Mouse (Mus musculus) heart, postnatal 25 days (tissue): ENCODE measurements around the gene Rcsd1. TPM values are rescaled to one million over a fixed set of nuclear protein-coding genes. Genes with fewer than 3 reads are reported as not detected.

ENCODE experiments used
- DNase-seq: peaks from one replicate; pipeline ENCODE4 v3.0.0; 2022; ENCODE audit warnings: low spot score
- intact Hi-C: fragments of 180-260 bp; cut with DNase I; formaldehyde crosslinking; loops from one replicate; pipeline ENCODE4 v1.15.1; 2025
- total RNA-seq, 2 experiments: library from RNA; stranded (reverse); gene quantifications; 2 replicates each; pipeline ENCODE4 v1.2.3; 2021

Rcsd1 gene
- total RNA-seq, 2 experiments from 2014 or later = 79.6 to 81.5 TPM

DNA sequence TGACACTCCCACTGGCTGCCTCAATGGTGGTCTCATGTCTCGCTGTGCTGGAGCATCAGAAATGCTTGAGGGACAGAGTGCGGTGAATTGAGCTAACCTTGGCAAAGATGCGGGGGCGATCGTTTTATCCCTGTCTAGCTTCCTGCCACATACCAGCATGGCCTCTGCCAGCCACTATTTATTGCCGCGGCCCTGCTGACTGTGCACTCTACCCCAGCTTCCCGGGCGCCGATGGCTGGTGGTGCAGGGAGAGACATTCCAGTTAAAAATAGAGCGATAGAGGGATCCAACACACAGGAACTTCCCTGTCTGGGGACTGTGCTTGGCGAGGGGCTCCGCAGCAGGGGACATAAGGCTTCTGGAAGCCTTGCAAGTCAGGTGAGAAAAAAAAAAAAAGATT lies 42.2 kb downstream of the Rcsd1 start:
- DNase-seq = peak; percentile 43
- intact Hi-C loops = loop anchor here (10.0 kb wide), 2 partner anchors 337 to 487 kb away; partner anchors contain the start of gene Pou2f1

DNA sequence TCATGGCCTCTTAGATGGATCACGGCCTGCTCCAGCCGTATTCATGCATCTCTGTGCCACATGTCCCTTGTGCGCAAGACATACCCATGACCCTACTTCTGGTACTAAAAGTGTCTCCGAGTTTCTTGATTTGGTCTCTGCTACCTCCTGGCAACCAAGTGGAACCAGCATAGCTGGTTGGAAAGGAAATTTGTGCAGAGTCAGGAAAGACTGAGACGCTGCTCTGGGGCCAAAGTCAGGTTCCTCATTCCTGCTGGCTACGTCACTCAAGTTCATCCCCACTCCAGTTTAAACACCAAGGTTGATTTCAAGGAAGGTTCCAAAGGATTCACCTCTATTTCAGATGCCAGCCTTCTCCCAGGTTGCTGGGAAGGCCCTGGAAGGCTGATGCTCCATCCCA lies 42.6 kb downstream of the Rcsd1 start:
- DNase-seq = no peak
- intact Hi-C loops = loop anchor here (10.0 kb wide), 2 partner anchors 338 to 488 kb away; partner anchors contain the start of gene Pou2f1

DNA sequence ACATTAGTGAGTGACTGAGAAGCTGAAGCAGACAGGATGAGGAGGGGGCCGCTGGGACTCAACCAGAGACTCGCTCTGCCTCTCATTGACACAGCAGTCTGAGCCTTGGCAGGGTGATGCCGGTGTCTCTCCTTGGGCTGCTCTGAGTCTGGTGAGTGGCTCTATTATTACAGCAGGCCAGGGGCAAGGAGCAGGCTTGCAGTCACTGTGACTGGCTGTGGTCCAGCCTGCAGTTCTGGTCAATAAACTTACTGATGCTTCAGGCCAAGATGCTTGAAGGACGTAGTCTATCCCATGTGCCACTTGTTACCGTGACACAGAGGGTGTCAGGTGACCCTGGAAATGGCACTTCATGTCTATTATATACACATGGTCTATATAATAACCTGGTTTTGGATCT lies 43.8 kb downstream of the Rcsd1 start:
- DNase-seq = no peak
- intact Hi-C loops = loop anchor here (10.0 kb wide), 2 partner anchors 339 to 489 kb away; partner anchors contain the start of gene Pou2f1

DNA sequence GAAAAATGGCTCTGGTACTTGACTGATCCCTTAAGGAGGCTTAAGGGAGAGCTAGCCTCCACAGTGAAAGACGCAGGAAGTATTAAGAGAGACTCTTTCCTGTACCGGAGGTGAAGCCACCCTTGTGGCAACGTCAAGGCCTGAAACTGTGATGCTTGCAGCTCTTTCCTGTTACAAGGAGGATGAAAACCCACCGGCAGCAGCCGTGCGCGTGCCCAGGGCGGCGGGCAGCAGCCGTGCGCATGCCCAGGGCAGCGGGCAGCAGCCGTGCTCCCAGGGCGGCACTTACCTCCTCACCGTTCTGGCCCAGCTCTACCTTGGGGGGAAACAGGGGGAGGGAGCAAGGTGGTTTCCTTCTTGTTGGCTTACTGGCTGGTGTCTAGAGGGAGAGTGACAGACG lies 46.3 kb downstream of the Rcsd1 start:
- intact Hi-C loops = loop anchor here (2.0 to 10.0 kb wide), 3 partner anchors 16 to 492 kb away; partner anchors contain the start of gene Pou2f1

DNA sequence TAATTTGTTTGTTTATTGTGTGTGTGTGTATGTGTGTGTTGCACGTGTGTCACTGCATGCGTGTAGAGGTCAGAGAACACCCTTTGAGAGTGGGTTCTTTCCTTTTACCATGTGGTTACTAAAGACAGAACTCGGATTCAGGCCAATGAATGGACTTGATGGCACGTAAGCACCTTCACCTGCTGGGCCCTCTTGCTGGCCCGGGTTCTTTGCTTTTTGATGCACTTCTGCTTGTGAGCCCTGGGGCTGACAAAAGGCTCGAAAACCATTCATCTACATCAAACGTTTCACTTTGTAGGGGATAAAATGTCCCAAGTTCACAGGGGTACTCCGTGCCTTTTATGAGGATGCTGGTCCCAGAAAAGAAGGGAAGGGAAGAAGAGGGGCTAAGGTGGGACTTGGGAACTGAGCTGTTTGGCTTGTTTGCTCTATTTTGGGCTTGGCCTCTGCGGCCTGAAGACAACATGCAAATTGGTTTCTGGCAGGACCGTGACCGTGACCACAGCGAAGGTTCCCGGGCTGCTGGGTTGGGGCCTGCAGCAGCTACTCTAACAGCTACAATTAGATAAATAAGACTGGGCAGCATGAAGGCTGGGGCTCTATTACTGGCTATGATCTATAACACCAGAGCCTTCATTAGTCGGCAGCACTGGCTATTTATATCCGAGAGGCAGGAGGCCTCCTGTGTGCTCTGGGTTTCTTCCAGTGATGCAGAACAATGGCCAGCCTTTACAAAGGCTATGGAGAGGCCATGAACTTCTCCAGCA lies 46.9 kb downstream of the Rcsd1 start:
- intact Hi-C loops = loop anchor here (2.0 to 10.0 kb wide), 3 partner anchors 16 to 492 kb away; partner anchors contain the start of gene Pou2f1
- no peak for DNase-seq

More for the DNA sequence above, 46.3 kb downstream of the Rcsd1 start:
- DNase-seq = no peak

DNA sequence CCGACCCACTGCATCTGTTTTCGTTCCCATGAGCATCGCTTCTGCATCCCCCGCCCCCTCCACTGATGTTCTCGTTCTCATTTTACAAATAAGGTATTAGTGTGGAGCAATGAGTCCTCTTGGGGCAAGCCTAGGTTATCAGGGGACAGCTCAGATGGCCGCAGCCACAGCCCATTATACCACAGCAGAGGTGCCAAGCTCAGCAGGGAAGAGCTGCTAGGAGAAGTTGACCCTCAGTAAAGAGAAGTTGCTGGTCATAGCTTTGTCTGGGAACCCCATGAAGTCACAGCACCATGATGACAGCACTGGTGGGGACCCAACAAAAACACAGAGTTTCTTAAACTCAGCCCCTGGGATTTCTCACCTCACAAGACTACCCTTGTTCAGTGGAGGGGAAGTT lies 47.8 kb downstream of the Rcsd1 start:
- no peak for DNase-seq
- intact Hi-C loops = loop anchor here (1.0 to 10.0 kb wide), 5 partner anchors 17 to 493 kb away; partner anchors contain the start of genes Pou2f1 and Rcsd1

DNA sequence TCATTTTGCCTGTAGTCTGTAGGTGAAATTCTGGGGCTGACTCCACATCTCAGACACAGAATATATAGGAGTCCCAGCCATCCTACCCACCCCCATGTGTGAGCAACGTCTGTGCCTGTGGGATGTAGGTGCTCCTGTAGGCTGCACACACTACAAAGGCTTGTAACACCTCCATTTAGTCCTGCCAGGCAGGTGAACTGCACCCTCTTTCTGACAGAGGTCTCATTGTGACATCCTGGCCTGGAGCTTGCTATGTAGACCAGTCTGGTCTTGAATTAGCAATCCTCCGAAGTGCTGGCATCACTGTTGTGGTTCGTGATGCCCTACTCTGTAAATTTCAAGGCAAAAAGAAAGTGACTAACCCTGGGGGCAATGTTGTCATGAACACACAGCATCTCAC lies 48.4 kb downstream of the Rcsd1 start:
- DNase-seq = no peak
- intact Hi-C loops = loop anchor here (1.0 to 10.0 kb wide), 4 partner anchors 48 to 494 kb away; partner anchors contain the start of genes Pou2f1 and Rcsd1

DNA sequence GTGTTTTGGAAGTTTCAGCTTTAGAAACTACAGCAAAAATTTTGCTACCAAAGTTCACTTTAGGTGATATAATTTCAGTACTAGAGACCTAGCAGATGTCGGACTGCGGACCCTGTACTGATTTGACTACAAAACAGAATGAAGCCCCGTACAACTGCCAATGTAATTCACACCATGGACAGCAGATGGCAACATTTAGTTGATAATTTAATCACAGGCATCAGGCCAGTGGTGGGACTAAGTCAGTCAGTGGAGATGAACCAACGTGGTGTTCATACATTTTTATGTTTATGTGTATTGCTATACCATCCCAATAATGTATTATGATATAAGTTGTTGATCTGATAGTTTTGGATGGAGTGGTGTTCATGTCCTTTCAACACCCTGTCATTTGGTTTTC lies 48.8 kb downstream of the Rcsd1 start:
- no peak for DNase-seq
- intact Hi-C loops = loop anchor here (1.0 to 10.0 kb wide), 4 partner anchors 48 to 494 kb away; partner anchors contain the start of genes Pou2f1 and Rcsd1

DNA sequence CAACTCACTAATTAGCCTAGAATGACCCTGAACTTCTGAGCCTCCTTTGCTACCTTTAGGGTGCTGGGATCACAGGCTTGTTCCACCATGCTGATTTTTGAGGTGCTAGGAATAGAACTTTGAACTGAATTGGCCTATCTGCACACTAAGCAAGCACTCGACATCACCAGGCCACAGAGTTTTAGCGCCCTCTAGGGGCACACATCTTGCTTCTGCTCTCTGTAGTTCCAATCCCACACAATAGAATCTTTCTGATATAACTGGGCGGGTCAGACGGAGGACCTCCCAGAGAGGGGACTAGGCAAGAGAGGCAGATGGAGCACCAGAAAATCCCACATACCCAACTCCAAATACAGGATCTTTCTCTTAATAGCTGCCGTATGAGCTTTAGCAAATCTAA lies 51.0 kb downstream of the Rcsd1 start:
- DNase-seq = peak; percentile 55
- intact Hi-C loops = loop anchor here (1.0 to 5.0 kb wide), 2 partner anchors 75 to 294 kb away; no protein-coding TSS in a partner anchor

DNA sequence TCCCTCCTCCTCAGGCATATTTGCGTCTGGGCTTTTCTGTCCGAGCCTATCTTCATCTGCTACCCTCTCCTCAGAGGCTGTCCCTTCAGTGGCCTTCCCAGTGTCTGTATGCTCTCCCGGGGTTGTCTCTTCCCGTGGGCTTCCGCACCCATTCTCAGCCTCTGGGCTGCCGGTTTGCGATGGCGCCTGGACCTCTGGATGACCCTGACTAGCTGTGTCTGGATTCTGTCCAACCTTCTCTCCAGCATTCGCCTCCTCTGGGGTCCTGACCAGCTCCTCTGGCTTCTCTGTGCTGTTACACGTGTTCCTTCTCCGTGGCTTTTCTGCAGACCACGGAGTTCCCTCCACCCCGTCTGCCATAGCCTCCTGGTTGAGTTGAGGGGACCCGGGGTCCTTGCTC lies 54.1 kb downstream of the Rcsd1 start:
- intact Hi-C loops = loop anchor here (5.0 kb wide), 1 partner anchor 297 kb away; no protein-coding TSS in a partner anchor
- no peak for DNase-seq

DNA sequence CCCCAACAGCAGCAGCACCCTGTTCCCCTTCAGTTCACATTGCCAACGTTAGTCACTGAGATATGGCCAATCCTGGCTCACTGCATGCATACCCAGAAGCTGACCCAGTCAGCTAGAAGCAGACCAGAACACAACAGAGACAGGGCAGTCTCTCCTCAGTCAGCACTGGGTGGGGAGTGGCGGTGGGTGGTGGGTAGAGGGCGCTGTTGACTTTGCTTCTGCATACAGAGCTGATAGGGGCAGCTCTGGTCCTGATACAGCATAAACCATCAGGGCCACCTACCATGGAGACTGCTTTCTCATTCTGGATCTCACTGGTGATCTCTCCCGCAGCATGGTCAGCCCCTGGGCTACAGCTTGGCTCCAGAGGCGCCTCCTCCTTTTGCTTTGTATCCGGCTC lies 54.5 kb downstream of the Rcsd1 start:
- no peak for DNase-seq
- intact Hi-C loops = loop anchor here (5.0 kb wide), 1 partner anchor 297 kb away; no protein-coding TSS in a partner anchor

DNA sequence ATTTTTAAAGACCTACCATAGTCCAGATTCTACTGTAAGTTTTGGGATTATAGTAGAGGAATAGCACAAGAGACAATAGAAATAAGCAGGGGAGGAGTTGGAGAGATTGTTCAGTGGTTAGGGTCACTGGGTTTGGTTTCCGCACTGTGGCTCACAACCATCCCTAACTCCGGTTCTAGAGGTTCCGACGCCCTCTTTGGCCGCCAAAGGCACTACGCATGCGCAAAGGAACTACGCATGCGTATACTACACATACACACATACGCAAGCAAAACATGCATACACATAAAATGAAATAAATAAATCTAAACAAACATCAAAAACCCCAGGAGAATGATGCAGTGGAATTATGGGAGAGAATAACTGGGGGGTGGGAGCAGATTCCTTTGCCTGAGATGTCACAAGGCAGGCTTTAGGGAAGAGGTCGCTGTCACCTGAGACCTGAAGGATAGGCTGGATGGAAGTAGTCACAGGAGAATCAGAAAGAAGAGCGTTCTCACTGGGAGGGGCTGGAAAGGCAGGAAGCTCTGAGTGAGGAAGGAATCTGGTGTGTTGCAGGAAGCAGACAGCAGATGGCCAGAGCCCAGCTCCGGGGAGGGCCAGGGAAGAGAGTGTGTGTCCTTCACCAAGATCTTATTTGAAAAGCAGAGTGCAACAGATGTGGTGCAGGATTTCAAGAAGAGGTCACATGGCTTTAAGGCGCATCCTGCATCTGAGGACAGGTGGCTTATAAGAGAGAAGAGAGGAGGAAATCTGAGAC lies 56.3 kb downstream of the Rcsd1 start:
- no peak for DNase-seq
- intact Hi-C loops = no loop called here

DNA sequence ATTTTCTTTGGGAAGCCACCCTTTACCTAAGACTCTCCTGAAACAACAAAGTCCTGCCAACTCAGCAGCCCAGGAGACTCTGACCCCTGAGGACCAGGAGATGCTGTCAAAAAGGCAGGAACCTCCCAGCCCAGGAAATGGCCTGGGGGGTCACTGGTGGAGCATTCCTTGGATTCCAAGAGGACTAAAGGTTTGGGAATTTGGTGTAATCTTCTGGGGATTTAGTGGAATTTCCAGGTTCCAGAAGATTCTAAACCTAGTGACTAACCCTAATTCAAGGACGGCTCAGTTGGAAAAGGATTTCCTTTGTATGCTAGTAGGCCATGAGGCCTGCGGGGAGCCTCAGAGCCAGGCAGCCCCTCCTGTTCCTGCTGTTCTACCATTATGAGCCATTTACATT lies 57.0 kb downstream of the Rcsd1 start:
- DNase-seq = no peak
- intact Hi-C loops = no loop called here

DNA sequence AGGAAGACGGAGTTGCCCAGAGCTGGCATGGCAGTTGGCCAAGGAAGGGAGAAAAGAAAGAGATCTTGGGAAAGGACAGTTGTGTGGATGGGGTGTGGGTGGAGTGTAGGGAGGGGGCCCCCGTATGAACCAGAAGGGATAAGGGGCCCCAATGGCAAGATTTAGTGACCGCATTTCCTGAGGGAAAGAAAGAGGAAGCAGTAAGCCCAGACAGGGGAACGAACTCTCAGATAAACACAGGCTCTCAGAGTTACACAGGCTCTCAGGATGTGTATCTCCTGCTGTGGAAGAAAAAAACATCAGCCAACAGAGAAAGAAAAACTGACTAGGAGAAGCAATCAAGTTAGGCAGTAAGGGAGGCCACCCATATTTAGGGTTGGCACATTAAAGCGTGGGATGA lies 58.4 kb downstream of the Rcsd1 start:
- intact Hi-C loops = no loop called here
- no peak for DNase-seq

DNA sequence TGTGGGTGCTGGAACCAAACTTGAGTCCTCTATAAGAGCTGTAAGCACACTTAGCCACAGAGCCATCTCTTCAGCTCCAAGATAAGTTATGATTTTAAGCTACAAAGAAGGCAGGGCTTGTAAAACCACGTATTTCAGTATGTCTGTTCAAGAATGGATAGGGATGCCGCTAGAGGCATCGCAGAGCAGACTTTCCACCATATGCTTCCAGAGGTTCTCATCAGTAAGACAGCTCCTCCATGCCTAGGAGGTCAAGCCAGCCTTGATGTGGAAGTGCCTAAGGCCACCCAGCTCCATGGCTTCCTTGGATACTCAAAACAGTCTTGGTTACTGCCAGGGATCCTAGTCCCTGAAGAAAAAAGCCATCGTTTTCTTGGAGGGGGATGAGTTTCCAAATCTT lies 64.5 kb downstream of the Rcsd1 start:
- no peak for DNase-seq
- intact Hi-C loops = no loop called here

DNA sequence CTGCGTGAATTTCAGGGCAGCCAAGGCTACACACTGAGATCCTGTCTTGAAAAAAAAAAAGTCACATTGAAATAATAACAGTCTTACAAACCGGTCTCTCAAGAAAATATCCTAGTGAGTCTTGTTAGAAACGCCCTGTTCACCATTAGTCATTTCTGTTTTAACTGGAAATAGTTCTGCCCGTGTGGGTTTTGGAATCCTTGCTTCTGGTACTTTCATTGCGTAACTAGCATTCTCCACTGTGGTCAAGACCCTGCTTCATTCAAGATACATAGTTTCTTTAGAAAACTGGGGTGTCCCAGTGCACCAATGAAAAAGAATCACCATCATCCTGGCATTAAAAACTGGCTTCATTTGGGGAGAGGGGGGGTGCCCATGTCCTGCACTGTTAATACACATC lies 65.8 kb downstream of the Rcsd1 start:
- intact Hi-C loops = loop anchor here (2.0 to 5.0 kb wide), 2 partner anchors 59 to 186 kb away; no protein-coding TSS in a partner anchor
- no peak for DNase-seq

DNA sequence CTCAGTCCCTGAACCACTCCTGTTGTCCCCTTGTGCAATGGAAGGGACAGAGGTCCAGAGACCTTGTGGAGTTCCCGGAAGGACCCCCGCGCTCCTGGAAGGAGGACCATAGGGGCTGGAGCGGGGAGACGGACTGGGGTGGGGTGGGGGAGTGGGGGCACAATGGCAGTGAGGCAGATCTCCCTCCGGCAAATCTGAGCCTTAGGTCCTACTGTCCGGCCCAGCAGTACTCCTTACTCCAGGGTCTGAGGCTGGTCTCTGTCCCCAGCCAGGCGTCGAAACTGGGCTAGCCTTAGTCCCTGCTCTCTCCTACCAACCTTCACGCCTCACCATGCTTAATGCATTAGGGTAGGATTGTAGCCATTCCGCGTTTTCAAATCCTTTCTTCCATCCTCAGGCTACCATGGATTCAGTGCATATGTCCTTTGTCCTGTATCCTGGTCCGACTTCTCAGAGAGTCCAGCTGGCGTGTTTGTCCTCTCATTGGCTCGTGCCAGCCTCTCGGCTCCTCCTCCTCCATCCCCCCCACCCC lies 66.7 kb downstream of the Rcsd1 start:
- intact Hi-C loops = loop anchor here (2.0 to 5.0 kb wide), 2 partner anchors 58 to 186 kb away; no protein-coding TSS in a partner anchor
- DNase-seq = no peak

DNA sequence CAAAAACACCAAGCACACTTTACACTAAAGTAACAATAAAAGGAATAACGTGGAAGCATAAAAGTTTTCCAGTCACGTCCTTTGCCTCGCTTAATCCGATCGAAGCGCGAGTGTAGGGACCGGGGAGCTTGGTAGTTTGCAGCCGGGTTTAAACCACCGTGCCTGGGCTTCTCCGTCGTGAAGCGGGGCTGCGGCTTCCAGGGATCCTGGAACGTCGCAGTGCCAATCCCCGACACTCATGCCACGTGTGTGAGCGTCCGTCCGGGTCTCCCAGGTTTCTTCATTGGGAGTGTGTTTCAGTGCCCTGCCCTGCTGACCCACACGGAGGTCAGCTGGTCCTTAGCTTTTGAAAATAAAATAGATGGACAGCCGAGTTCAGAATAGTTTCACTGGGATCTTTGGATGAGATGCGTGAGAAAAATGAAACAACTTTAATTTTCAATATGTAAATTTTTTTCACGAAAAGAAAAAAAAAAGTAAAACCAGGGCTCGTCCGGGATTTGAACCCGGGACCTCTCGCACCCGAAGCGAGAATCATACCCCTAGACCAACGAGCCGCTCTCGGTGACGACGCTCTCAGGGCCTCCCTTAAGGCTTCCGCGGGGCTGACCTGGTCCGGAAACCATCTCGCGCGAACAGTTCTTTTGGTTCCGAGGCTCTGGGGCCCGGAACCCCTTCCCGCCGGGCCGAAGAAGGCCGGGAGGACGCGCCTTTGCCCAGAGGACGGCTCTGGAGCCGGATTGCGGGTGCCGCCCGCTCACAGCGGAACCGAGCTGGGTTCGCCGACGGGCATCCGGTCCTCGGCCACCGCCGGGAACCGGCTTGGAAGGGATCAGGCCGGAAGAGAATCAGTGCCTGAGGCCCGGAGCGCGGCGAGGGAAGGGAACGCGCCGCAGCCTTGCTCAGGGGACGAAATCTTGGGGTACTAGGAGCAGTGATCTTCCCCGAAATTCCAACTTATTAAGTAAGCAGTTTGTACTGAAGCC lies 67.5 kb downstream of the Rcsd1 start:
- peak; percentile 81 for DNase-seq
- intact Hi-C loops = loop anchor here (2.0 to 5.0 kb wide), 2 partner anchors 57 to 185 kb away; no protein-coding TSS in a partner anchor
